Mouse (Mus musculus) lung, embryonic 15.5 days (tissue): Measurements from ENCODE around the gene Hist1h4b. TPM values are rescaled to one million over a fixed set of nuclear protein-coding genes. Genes with fewer than 3 reads are reported as not detected.
"Not testable (repeated sequence)": the region's sequence is repeated elsewhere in the genome, so short reads cannot be mapped to it uniquely, and the experiment has no call there.

Source experiments
- ATAC-seq: fragments of 200-750 bp; cut with Nextera tagmentation; 2 replicates; pipeline ENCODE4 v1.8.0; 2017; ENCODE audit warnings: moderate number of reproducible peaks, borderline replicate concordance; ENCODE audit not compliant: low FRiP score, low TSS enrichment; ENCODE audit errors: extremely low read depth
- H3K27ac ChIP-seq: fragments of 300-500 bp; sonication (generic); 2 replicates; pipeline ENCODE4 v1.5.1; 2015; ENCODE audit warnings: moderate library complexity, mild to moderate bottlenecking, inconsistent platforms
- H3K27me3 ChIP-seq: fragments of 300-500 bp; sonication (generic); 2 replicates; pipeline ENCODE4 v1.6.1; 2015; ENCODE audit warnings: inconsistent platforms
- H3K36me3 ChIP-seq: fragments of 300-500 bp; sonication (generic); 2 replicates; pipeline ENCODE4 v1.6.1; 2015; ENCODE audit warnings: inconsistent platforms
- H3K4me1 ChIP-seq: fragments of 300-500 bp; sonication (generic); 2 replicates; pipeline ENCODE4 v1.6.1; 2015; ENCODE audit warnings: inconsistent platforms
- H3K4me2 ChIP-seq: fragments of 300-500 bp; sonication (generic); 2 replicates; pipeline ENCODE4 v1.6.1; 2015; ENCODE audit warnings: inconsistent platforms, mild to moderate bottlenecking, moderate library complexity
- H3K4me3 ChIP-seq: fragments of 300-500 bp; sonication (generic); 2 replicates; pipeline ENCODE4 v1.5.1; 2015; ENCODE audit warnings: mild to moderate bottlenecking, inconsistent platforms
- H3K9ac ChIP-seq: fragments of 300-500 bp; sonication (generic); 2 replicates; pipeline ENCODE4 v1.6.1; 2015; ENCODE audit warnings: inconsistent platforms
- H3K9me3 ChIP-seq: fragments of 300-500 bp; sonication (generic); 2 replicates; pipeline ENCODE4 v1.6.1; 2016; ENCODE audit warnings: inconsistent platforms
- WGBS: fragments of 180-500 bp; shearing (Covaris S2); methylation state at CpG from one replicate; pipeline ENCODE4 v1.1.7; 2015; 5-methylcytosine and 5-hydroxymethylcytosine counted together
- polyA plus RNA-seq: library from polyadenylated mRNA; unstranded; fragments of >200 nt; fragmentation: Nextera tagmentation; extraction: Ambion mirVana; gene quantifications from 2 replicates; pipeline ENCODE4 v1.2.1, GENCODE M21; 2015

Hist1h4b gene
- polyA plus RNA-seq, 1 experiment from 2014 or later, result 5.8 TPM

GRCm38 (mm10) chr13:23751478-23751956 is 5.3 kb upstream of the Hist1h4b start:
- no peaks in the 10 kb centered on the region for H3K36me3 ChIP-seq
- no peak for ATAC-seq
- H3K4me3 ChIP-seq, result peak overlapping the region; percentile 44
- H3K27ac ChIP-seq, result peak overlapping the region; percentile 98
- H3K27me3 ChIP-seq, result no peaks in the 10 kb centered on the region
- peak overlapping the region; percentile 44 for H3K9ac ChIP-seq
- H3K4me1 ChIP-seq, result peaks cover 30% of the 10 kb centered on the region
- H3K9me3 ChIP-seq, result no peaks in the 10 kb centered on the region
- WGBS, result under 1% methylated on average over 11 of the region's 11 CpGs
- peak overlapping the region; percentile 59 for H3K4me2 ChIP-seq

GRCm38 (mm10) chr13:23752067-23752741 is 4.6 kb upstream of the Hist1h4b start, which contains the start of gene Hist1h3b:
Gene Hist1h3b, plus strand, starts transcription at chr13:23752267.
- WGBS, result under 1% methylated on average over 18 of the region's 47 CpGs
- peaks cover 28% of the 10 kb centered on the region for H3K4me1 ChIP-seq
- H3K9ac ChIP-seq, result peak within 1 kb of the TSS; percentile 54

GRCm38 (mm10) chr13:23752742-23753172 is 4.1 kb upstream of the Hist1h4b start:
- Histone ChIP-seq H3K4me3 (peak overlapping the region; percentile 39), H3K27ac (peak overlapping the region; percentile 87), H3K27me3 (no peaks in the 10 kb centered on the region), H3K4me2 (peak overlapping the region; percentile 52), H3K4me1 (peaks cover 27% of the 10 kb centered on the region), H3K36me3 (no peaks in the 10 kb centered on the region), H3K9ac (peak overlapping the region; percentile 54), H3K9me3 (no peaks in the 10 kb centered on the region)
- ATAC-seq, result no peak
- WGBS, result 3% methylated on average over 6 of the region's 6 CpGs

More at GRCm38 (mm10) chr13:23752067-23752741, 4.6 kb upstream of the Hist1h4b start, which contains the start of gene Hist1h3b:
- peak within 1 kb of the TSS; percentile 59 for H3K4me2 ChIP-seq
- peak within 1 kb of the TSS; percentile 98 for H3K27ac ChIP-seq
- H3K36me3 ChIP-seq, H3K27me3 ChIP-seq, H3K9me3 ChIP-seq: not testable (repeated sequence)
- ATAC-seq, result peak; percentile 89
- H3K4me3 ChIP-seq, result peak within 1 kb of the TSS; percentile 44

GRCm38 (mm10) chr13:23753314-23754078 is 3.3 kb upstream of the Hist1h4b start:
- no peak for ATAC-seq
- H3K27me3 ChIP-seq, result no peaks in the 10 kb centered on the region
- H3K9ac ChIP-seq, result no peak overlapping the region
- no peaks in the 10 kb centered on the region for H3K36me3 ChIP-seq
- 37% methylated on average over 4 of the region's 4 CpGs for WGBS
- peak overlapping the region; percentile 87 for H3K27ac ChIP-seq
- no peaks in the 10 kb centered on the region for H3K9me3 ChIP-seq
- peak overlapping the region; percentile 52 for H3K4me2 ChIP-seq
- H3K4me3 ChIP-seq, result peak overlapping the region; percentile 39
- peaks cover 20% of the 10 kb centered on the region for H3K4me1 ChIP-seq

GRCm38 (mm10) chr13:23755000-23755399 is 1.8 kb upstream of the Hist1h4b start:
- H3K27me3 ChIP-seq, result no peaks in the 10 kb centered on the region
- no peak overlapping the region for H3K4me2 ChIP-seq
- H3K36me3 ChIP-seq, result no peaks in the 10 kb centered on the region
- peaks cover 25% of the 10 kb centered on the region for H3K4me1 ChIP-seq
- H3K9me3 ChIP-seq, result no peaks in the 10 kb centered on the region
- no peak overlapping the region for H3K4me3 ChIP-seq
- ATAC-seq, result no peak
- 0 out of 2 replicates have a peak overlapping the region, but pooled peaks have one; percentile 1 for H3K27ac ChIP-seq
- H3K9ac ChIP-seq, result no peak overlapping the region

GRCm38 (mm10) chr13:23757211-23757773 is 479 bp downstream of the Hist1h4b start:
- no peak for ATAC-seq
- Histone ChIP-seq H3K9me3 (no peaks in the 10 kb centered on the region), H3K4me3 (peak overlapping the region; percentile 42), H3K4me1 (peaks cover 29% of the 10 kb centered on the region), H3K27ac (peak overlapping the region; percentile 95), H3K9ac (peak overlapping the region; percentile 59), H3K27me3 (no peaks in the 10 kb centered on the region), H3K36me3 (no peaks in the 10 kb centered on the region), H3K4me2 (peak overlapping the region; percentile 66)
- under 1% methylated on average over 18 of the region's 23 CpGs for WGBS

GRCm38 (mm10) chr13:23757921-23758320 is 1.1 kb downstream of the Hist1h4b start:
- ATAC-seq, result no peak
- H3K4me3 ChIP-seq, result no peak overlapping the region
- no peak overlapping the region for H3K9ac ChIP-seq
- H3K27ac ChIP-seq, result peak overlapping the region; percentile 50
- H3K36me3 ChIP-seq, result no peaks in the 10 kb centered on the region
- no peaks in the 10 kb centered on the region for H3K9me3 ChIP-seq
- peaks cover 28% of the 10 kb centered on the region for H3K4me1 ChIP-seq
- WGBS, result 44% methylated on average over 3 of the region's 3 CpGs
- H3K4me2 ChIP-seq, result peak overlapping the region; percentile 66
- no peaks in the 10 kb centered on the region for H3K27me3 ChIP-seq

GRCm38 (mm10) chr13:23759251-23759771 is 2.5 kb downstream of the Hist1h4b start:
- Histone ChIP-seq H3K9me3 (no peaks in the 10 kb centered on the region), H3K4me2 (no peak overlapping the region), H3K4me3 (no peak overlapping the region), H3K27me3 (no peaks in the 10 kb centered on the region), H3K36me3 (no peaks in the 10 kb centered on the region), H3K4me1 (peaks cover 26% of the 10 kb centered on the region), H3K9ac (no peak overlapping the region; the same call in 1 of the 2 replicates), H3K27ac (peak overlapping the region; percentile 97)
- no peak for ATAC-seq
- WGBS, result 78% methylated on average over 3 of the region's 3 CpGs

GRCm38 (mm10) chr13:23759916-23760239 is 3.1 kb downstream of the Hist1h4b start:
- Histone ChIP-seq H3K4me3 (peak overlapping the region; percentile 44), H3K27ac (peak overlapping the region; percentile 97), H3K36me3 (no peaks in the 10 kb centered on the region), H3K4me1 (peaks cover 31% of the 10 kb centered on the region), H3K27me3 (no peaks in the 10 kb centered on the region), H3K4me2 (peak overlapping the region; percentile 62), H3K9me3 (no peaks in the 10 kb centered on the region), H3K9ac (peak overlapping the region; percentile 41)
- ATAC-seq, result no peak
- 55% methylated on average over 1 of the region's 1 CpGs for WGBS

GRCm38 (mm10) chr13:23760240-23760971 is 3.6 kb downstream of the Hist1h4b start:
- H3K27ac ChIP-seq, result peak overlapping the region; percentile 97
- peaks cover 33% of the 10 kb centered on the region for H3K4me1 ChIP-seq
- no peak for ATAC-seq
- H3K9ac ChIP-seq, result peak overlapping the region; percentile 41
- no peaks in the 10 kb centered on the region for H3K36me3 ChIP-seq
- H3K27me3 ChIP-seq, result no peaks in the 10 kb centered on the region
- WGBS, result 1% methylated on average over 22 of the region's 27 CpGs
- peak overlapping the region; percentile 44 for H3K4me3 ChIP-seq
- H3K4me2 ChIP-seq, result peak overlapping the region; percentile 62
- H3K9me3 ChIP-seq, result no peaks in the 10 kb centered on the region
